Mouse (Mus musculus) neutrophil, adult 5-6 weeks (primary cell): ENCODE results near the gene Rab31. TPM values are rescaled to one million over a fixed set of nuclear protein-coding genes. Genes with fewer than 3 reads are reported as not detected.

Source experiments
- ATAC-seq: fragments of 151-379, 151-347 bp; 2 replicates; pipeline ENCODE4 v1.8.0; 2017; ENCODE audit warnings: mild to moderate bottlenecking, moderate TSS enrichment; ENCODE audit not compliant: insufficient number of reproducible peaks, poor library complexity, low FRiP score, severe bottlenecking; ENCODE audit errors: extremely low read depth
- total RNA-seq: library from RNA; stranded (forward); fragments of 200-1000 nt; gene quantifications from 2 replicates; pipeline ENCODE4 v1.2.3, GENCODE M21; 2017

The Rab31 gene
- total RNA-seq, 1 experiment from 2014 or later, result 90.1 TPM

- no peak for ATAC-seq
Observed at GRCm38 (mm10) chr17:65743664-65744330, 28.8 kb downstream of the Rab31 start.

DNA sequence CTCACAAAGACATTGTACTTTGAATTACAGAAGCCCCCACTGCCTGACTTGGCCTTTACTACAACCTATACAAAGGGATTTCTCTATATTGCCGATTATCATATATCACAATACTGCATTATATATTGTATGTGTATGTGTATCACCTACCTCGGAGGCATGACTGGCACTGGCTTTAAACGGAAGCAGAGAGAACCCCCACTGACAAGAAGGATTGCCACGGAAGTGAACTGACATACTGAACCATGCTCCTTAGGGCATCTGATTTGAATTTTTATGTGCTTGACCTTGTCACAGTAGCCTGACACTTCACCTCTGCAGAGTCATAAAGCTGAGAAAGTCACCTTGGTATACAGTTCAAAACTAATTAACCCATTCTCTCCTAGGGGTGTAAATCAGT is 29.6 kb downstream of the Rab31 start:
- ATAC-seq, result no peak

- ATAC-seq, result no peak
Observed at GRCm38 (mm10) chr17:65742245-65742905, 30.2 kb downstream of the Rab31 start.

GRCm38 (mm10) chr17:65741565-65741964 is 31.0 kb downstream of the Rab31 start:
- no peak for ATAC-seq

DNA sequence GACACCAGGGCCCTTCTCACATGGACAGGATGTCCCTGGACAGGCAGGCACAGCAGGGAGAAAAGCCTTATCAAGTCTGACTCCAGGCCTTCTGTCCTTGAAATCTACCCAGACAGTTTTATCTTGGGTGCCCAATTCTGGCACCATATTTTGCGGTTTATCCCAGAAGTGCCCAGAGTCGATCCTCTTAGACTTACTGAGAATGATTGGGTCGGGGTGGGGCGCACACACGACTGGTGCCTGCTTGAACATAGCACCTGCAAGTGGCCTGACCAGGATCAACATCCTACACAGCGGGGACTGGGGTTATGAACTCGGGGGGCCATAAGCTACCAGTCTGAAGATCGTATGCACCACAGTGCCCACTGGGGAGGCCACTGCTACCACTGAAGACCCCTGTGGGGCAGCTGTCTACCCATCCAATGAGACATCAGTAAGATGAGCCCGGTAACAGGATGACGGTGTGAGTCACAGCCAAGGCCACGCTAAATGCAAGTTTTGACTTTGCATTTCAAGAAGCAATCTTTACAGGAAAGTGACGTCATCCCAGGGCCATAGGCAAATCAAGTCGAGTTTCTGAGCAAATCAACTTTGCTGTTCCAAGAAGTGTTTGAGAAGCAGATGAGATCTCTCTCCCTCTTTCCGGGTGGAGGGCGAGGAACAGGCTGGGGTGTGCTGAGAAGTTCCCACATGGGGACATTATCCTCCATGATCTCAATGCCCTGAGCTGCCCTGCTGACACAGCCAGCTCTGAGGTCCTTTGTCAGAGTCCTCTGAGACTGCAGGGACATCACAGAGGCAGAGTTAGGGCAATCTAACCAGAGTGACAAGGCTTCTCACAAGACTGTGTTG is 32.5 kb downstream of the Rab31 start:
- ATAC-seq, result no peak

DNA sequence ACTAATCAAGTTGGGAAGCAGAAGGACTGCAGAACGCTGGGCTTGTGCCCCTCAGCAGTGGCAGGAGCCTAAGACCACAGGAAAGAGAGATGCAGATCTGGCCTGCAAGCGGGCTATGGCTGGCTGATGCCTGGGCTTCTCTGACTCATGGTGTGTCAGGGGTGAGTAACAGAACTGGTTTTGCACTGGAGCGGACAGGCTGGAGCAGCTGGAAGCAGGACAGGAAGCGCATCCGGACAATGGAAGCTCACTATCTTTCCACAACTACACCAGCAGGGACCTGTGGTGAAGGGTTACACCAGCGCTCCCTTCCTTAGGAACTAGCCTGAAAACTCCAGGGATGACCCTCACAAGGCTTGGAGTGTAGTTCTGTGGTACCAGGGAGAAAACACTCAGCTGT is 34.9 kb downstream of the Rab31 start:
- no peak for ATAC-seq

DNA sequence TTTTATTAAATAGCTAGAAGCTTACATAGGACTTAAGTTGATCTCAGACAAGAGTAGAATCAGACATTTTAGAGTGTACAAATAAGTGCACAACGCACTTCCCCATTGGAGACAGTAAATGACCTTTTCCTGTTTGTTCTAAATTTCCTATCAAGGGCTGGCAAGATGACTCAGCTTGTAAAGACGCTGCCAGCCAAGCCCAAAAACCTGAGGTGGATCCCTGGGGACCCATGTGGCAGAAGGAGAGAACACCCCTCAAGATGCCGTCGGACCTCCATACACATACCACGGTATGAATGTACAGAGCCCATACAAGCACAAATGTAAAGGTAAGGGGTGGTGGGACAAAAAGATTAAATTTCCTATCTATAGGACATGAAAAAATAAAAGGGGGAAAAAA is 35.4 kb downstream of the Rab31 start:
- no peak for ATAC-seq

DNA sequence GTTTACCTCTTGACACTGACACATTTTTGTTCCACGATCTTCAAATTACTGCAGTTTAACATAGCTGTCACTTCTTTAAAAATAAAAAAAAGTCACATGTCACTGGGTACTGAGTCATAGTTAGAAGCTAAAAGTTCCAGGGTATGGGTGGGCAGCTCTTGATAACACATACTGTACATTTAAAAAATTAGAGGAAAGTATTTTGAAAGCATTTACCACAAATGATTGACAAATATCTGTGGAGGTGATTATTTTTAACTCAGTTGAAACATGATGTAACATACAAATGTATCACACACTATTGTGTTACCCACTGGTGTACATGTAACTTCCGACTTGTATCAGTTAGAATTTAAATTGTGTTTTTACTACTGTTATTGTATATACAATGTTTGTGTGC is 37.5 kb downstream of the Rab31 start:
- ATAC-seq, result no peak

DNA sequence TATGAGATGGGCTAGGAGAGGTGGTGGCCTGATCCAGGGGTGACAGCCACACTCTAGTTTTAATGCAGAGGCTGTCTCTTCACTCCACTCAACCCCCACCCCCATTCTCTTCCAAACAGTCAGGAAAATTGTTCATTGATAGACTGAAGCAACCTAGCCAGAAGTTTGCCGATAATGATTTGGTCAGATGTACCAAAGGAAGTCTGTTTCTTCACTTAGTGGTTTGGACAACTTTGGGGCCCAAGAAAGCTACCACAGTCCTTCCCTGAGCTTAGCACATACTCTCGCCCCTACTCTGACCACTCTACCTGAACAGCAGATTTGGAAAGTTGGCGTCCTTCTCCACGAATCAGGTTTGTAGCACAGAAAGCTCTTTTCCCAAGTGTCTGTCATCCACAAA is 39.9 kb downstream of the Rab31 start:
- no peak for ATAC-seq

GRCm38 (mm10) chr17:65731710-65732109 is 40.8 kb downstream of the Rab31 start:
- ATAC-seq, result no peak

- ATAC-seq, result peak; percentile 30; the same call in 1 of the 2 replicates
Observed at GRCm38 (mm10) chr17:65729945-65730741, 42.4 kb downstream of the Rab31 start.

- no peak for ATAC-seq
Observed at GRCm38 (mm10) chr17:65726755-65727154, 45.8 kb downstream of the Rab31 start.

DNA sequence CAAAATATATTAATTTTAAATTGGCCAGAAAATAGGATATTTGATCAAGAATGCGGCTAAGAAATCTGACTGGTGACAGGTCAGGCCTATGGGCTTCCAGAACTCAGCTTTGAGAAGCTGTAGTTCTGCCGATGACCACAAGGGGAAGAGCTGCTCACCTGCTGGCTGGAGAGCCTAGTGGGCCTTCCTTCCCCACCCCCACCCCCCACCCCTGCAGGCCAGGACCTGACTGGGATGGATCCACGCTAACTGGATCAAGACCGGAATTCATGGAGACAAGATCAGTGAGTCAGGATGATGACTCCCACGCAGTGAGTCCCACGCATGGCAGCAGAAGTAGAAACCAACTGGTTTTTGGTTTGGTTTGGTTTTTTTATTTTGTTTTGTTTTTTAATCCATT is 46.3 kb downstream of the Rab31 start:
- 0 out of 2 replicates have a peak, but pooled peaks have one; percentile 33 for ATAC-seq

DNA sequence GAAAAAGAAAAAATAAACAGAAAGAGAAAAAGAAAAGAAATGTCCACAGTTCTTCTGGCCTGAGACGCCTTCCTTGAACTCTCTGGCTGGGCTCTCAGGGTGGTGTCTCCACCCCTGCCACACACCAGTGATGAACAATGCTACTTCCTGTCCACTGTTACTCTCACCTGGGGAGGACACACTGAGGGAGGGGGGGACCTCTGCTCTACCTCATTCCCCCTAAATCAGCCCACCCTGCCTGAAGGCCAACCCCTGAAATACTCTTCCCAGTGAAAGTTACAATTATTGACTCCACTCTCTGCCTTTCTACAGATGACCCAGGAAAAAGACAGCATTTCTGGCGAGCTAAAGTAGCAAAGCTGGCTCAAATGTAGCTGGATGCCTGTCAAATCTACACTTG is 46.7 kb downstream of the Rab31 start:
- no peak for ATAC-seq

GRCm38 (mm10) chr17:65725381-65725780 is 47.2 kb downstream of the Rab31 start:
- no peak for ATAC-seq

DNA sequence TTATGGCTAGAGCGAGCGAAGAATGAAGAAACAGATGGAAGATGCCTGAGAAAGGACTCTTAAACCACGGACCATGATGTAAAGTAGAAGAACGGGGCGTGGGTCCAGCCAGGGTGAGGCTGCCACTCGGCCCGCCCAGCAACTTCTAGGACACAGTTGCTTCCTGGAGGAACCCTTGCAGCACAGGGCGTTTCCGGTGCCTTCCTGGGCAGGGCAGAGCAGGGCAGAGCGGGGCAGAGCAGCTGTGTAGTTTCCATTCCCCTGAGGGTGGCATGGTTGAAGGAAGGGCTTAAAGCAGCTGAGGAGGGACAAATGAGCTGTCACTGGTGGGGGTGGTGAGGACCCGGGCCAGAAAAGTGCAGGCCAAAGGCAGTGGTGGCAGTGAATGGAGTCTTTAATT is 48.3 kb downstream of the Rab31 start:
- peak; percentile 61 for ATAC-seq

GRCm38 (mm10) chr17:65723633-65724032 is 48.9 kb downstream of the Rab31 start:
- ATAC-seq, result peak; percentile 64

GRCm38 (mm10) chr17:65721330-65721729 is 51.2 kb downstream of the Rab31 start:
- no peak for ATAC-seq

- no peak for ATAC-seq
Observed at GRCm38 (mm10) chr17:65719826-65720225, 52.7 kb downstream of the Rab31 start.
